Mouse (Mus musculus) CH12.LX (cell line): ENCODE measurements at regions not wholly inside any gene's neighbourhood (a gene's known extent, or its start where the extent isn't known, plus 50 kb on each side); places are given as distances from the start of the nearest gene placed in this dataset.

ENCODE experiments used
- DNase-seq: peaks from one replicate; pipeline ENCODE4 v3.0.0-alpha.2; 2013; ENCODE audit errors: extremely low read depth
- H3K27ac ChIP-seq: 2 replicates; pipeline ENCODE4 v1.5.1; 2012; ENCODE audit warnings: low read depth, mild to moderate bottlenecking, control low read depth, moderate library complexity; ENCODE audit not compliant: insufficient read depth
- H3K27me3 ChIP-seq: replicated peaks from 2 replicates; pipeline ENCODE3; 2012; ENCODE audit warnings: inconsistent platforms
- H3K36me3 ChIP-seq, 2 experiments: replicated peaks in 1 of 2; 2 replicates each; pipeline versions ENCODE3 to v1.6.1; 2012; ENCODE audit warnings: inconsistent platforms in 1 of 2, low read length in 1 of 2, mild to moderate bottlenecking in 1 of 2, mixed read lengths in 1 of 2, moderate library complexity in 1 of 2; ENCODE audit not compliant: control insufficient read depth in 1 of 2, insufficient read depth in 1 of 2
- H3K4me1 ChIP-seq, 2 experiments: 2 replicates each; pipeline ENCODE4 v1.6.1; 2012; ENCODE audit warnings: inconsistent platforms in 1 of 2, moderate library complexity in 1 of 2; ENCODE audit not compliant: insufficient read depth in 2 of 2, control insufficient read depth in 1 of 2
- H3K4me2 ChIP-seq: 2 replicates; pipeline ENCODE4 v1.6.1; 2012; ENCODE audit warnings: low read depth, mild to moderate bottlenecking, control low read depth; ENCODE audit not compliant: poor library complexity, insufficient read depth, severe bottlenecking
- H3K4me3 ChIP-seq, 3 experiments: fragments of 150-350 bp in 1 of 3; sonication (generic) in 1 of 3; replicated peaks in 1 of 3; 2 replicates each; pipeline versions ENCODE3 to v1.5.1; 2011 to 2012; ENCODE audit warnings: low read depth in 2 of 3, low read length in 2 of 3, mild to moderate bottlenecking in 2 of 3, moderate library complexity in 2 of 3, control low read depth in 1 of 3, improper control_type of control experiment in 1 of 3, inconsistent platforms in 1 of 3, mixed read lengths in 1 of 3; ENCODE audit not compliant: poor library complexity in 1 of 3
- H3K79me2 ChIP-seq: replicated peaks from 2 replicates; pipeline ENCODE4 v1.6.1; 2012; ENCODE audit warnings: mild to moderate bottlenecking, moderate library complexity; ENCODE audit not compliant: control insufficient read depth, poor library complexity, insufficient read depth, severe bottlenecking; ENCODE audit errors: extremely low read depth
- H3K9ac ChIP-seq: 2 replicates; pipeline ENCODE4 v1.6.1; 2012; ENCODE audit warnings: low read depth, mild to moderate bottlenecking, control low read depth, moderate library complexity; ENCODE audit not compliant: insufficient read depth
- H3K9me3 ChIP-seq: replicated peaks from 2 replicates; pipeline ENCODE3; 2012; ENCODE audit warnings: low read length, inconsistent platforms, mixed read lengths
- BHLHE40 ChIP-seq: IDR thresholded peaks from 2 replicates; pipeline ENCODE4 v1.6.1; 2011; ENCODE audit warnings: mild to moderate bottlenecking, low read depth, low read length, improper control_type of control experiment
- CHD2 ChIP-seq: IDR thresholded peaks from 2 replicates; pipeline ENCODE4 v1.6.1; 2011; ENCODE audit warnings: low read length, improper control_type of control experiment
- E2F4 ChIP-seq: IDR thresholded peaks from 2 replicates; pipeline ENCODE4 v1.6.1; 2011; ENCODE audit warnings: low read depth, low read length, improper control_type of control experiment; ENCODE audit not compliant: insufficient replicate concordance
- EP300 ChIP-seq: IDR thresholded peaks from 2 replicates; pipeline ENCODE4 v1.6.1; 2011; ENCODE audit warnings: low read length, improper control_type of control experiment
- ETS1 ChIP-seq: conservative IDR thresholded peaks from 2 replicates; pipeline ENCODE4 v1.6.1; 2012; ENCODE audit warnings: low read depth, mild to moderate bottlenecking, inconsistent platforms, low read length, improper control_type of control experiment, moderate library complexity
- GABPA ChIP-seq: IDR thresholded peaks from 2 replicates; pipeline ENCODE4 v1.6.1; 2012; ENCODE audit warnings: low read depth, low read length, improper control_type of control experiment, inconsistent platforms; ENCODE audit not compliant: insufficient replicate concordance
- IRF4 ChIP-seq: IDR thresholded peaks from 2 replicates; pipeline ENCODE4 v1.6.1; 2014; ENCODE audit warnings: low read depth, mild to moderate bottlenecking, inconsistent platforms, low read length, improper control_type of control experiment
- JUN ChIP-seq: IDR thresholded peaks from 2 replicates; pipeline ENCODE4 v1.6.1; 2011; ENCODE audit warnings: low read depth, mild to moderate bottlenecking, low read length, improper control_type of control experiment, moderate library complexity; ENCODE audit not compliant: insufficient read depth
- JUND ChIP-seq: conservative IDR thresholded peaks from 2 replicates; pipeline ENCODE4 v1.6.1; 2011; ENCODE audit warnings: low read depth, low read length, improper control_type of control experiment
- KAT2A ChIP-seq: IDR thresholded peaks from 2 replicates; pipeline ENCODE4 v1.6.1; 2012; ENCODE audit warnings: low read length, improper control_type of control experiment, inconsistent platforms; ENCODE audit not compliant: insufficient replicate concordance
- MAX ChIP-seq: IDR thresholded peaks from 2 replicates; pipeline ENCODE4 v1.6.1; 2011; ENCODE audit warnings: low read length, improper control_type of control experiment
- MAZ ChIP-seq: IDR thresholded peaks from 2 replicates; pipeline ENCODE4 v1.6.1; 2012; ENCODE audit warnings: low read depth, mild to moderate bottlenecking, inconsistent platforms, low read length, improper control_type of control experiment, moderate library complexity
- MYC ChIP-seq: IDR thresholded peaks from 2 replicates; pipeline ENCODE4 v1.6.1; 2011; ENCODE audit warnings: low read depth, mild to moderate bottlenecking, improper control_type of control experiment, low read length
- NRF1 ChIP-seq: IDR thresholded peaks from 2 replicates; pipeline ENCODE4 v1.6.1; 2014; ENCODE audit warnings: low read depth, mild to moderate bottlenecking, inconsistent platforms, low read length, improper control_type of control experiment, moderate library complexity
- PAX5 ChIP-seq: IDR thresholded peaks from 2 replicates; pipeline ENCODE4 v1.6.1; 2012; ENCODE audit warnings: low read length, inconsistent platforms, mixed read lengths
- POLR2A ChIP-seq: IDR thresholded peaks from 2 replicates; pipeline ENCODE4 v1.6.1; 2011; ENCODE audit warnings: low read depth, mild to moderate bottlenecking, improper control_type of control experiment, low read length
- RCOR1 ChIP-seq: conservative IDR thresholded peaks from 2 replicates; pipeline ENCODE4 v1.6.1; 2012; ENCODE audit warnings: low read depth, mild to moderate bottlenecking, inconsistent platforms, low read length, improper control_type of control experiment
- SIN3A ChIP-seq: IDR thresholded peaks from 2 replicates; pipeline ENCODE4 v1.6.1; 2012; ENCODE audit warnings: low read length, improper control_type of control experiment, inconsistent platforms
- TBP ChIP-seq: conservative IDR thresholded peaks from 2 replicates; pipeline ENCODE4 v1.6.1; 2011; ENCODE audit warnings: low read depth, low read length, improper control_type of control experiment
- ZC3H11A ChIP-seq: IDR thresholded peaks from 2 replicates; pipeline ENCODE4 v1.6.1; 2012; ENCODE audit warnings: low read depth, mild to moderate bottlenecking, inconsistent platforms, low read length, improper control_type of control experiment
- ZMIZ1 ChIP-seq: IDR thresholded peaks from 2 replicates; pipeline ENCODE4 v1.6.1; 2012; ENCODE audit warnings: low read depth, mild to moderate bottlenecking, inconsistent platforms, low read length, improper control_type of control experiment
- ZNF384 ChIP-seq: IDR thresholded peaks from 2 replicates; pipeline ENCODE4 v1.6.1; 2012; ENCODE audit warnings: low read depth, low read length, improper control_type of control experiment, inconsistent platforms
- dilution Hi-C: fragments of 300-500 bp; cut with MboI; formaldehyde crosslinking; loops from 2 replicates; pipeline ENCODE4 v1.14.3; 2020; ENCODE audit warnings: low sequenced_read_pairs; ENCODE audit not compliant: extremely low pct_unique_long_range_greater_than_20kb, extremely low pct_ligation_motif_present
- in situ Hi-C: fragments of 300-500 bp; cut with MboI; formaldehyde crosslinking; loops from 3 replicates; pipeline ENCODE4 v1.14.3; 2019; ENCODE audit warnings: low sequenced_read_pairs, low pct_ligation_motif_present, low pct_unique_long_range_greater_than_20kb, mixed read lengths

DNA sequence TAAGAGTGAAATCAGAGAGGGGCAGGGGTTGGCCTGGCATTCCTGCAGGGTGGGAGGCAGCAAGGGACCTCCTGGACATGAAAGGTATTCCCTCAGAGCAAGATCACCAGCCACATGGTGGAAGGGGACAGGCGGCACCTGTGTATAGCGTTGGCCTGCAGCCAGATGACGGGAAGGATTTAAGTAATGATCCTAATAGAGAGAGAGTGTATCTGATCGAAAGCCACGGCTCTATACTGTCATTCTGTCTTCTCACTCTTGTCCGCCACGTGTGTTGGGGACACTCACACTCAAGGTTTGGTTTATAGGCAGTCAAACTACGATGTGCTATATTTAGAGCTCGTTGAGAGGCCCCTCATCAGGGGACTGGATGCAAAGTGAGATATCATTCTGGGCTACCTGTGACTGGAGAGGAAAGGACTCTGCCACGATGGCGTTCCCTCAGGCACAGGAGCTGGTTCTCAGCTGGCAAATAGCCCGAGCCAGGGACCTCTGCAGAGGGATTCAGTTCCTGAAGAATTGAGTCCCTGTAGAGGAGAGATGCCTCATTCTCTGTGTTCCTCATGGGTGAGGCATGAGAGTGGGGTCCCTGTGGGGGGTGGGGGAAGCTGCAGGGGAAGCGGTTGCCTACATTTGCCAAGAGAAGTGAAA lies 62.9 kb upstream of the Cnih3 start:
- no peaks in the 10 kb centered on the region for H3K79me2 ChIP-seq
- H3K9ac ChIP-seq = no peak overlapping the region
- H3K27me3 ChIP-seq = no peaks in the 10 kb centered on the region
- H3K27ac ChIP-seq = no peak overlapping the region
- no peak overlapping the region for H3K4me2 ChIP-seq
- H3K4me3 ChIP-seq = no peak overlapping the region
- H3K4me1 ChIP-seq = 0 out of 4 replicates have a peak, but pooled peaks cover 2 to 3% of the 10 kb centered on the region in 2 experiments
- no peaks in the 10 kb centered on the region for H3K9me3 ChIP-seq
- no peak for DNase-seq
- H3K36me3 ChIP-seq = no peaks in the 10 kb centered on the region
- TF ChIP-seq CHD2 (no peak), MAZ (no peak), SIN3A (no peak), ZNF384 (no peak), NRF1 (no peak), ETS1 (no peak), E2F4 (no peak), EP300 (no peak), JUN (no peak), JUND (no peak), MAX (no peak), MYC (no peak)
- in situ Hi-C loops (loop anchor here (25.0 kb wide), 1 partner anchor 248 kb away; no protein-coding TSS in a partner anchor), dilution Hi-C loops (no loop called here)

DNA sequence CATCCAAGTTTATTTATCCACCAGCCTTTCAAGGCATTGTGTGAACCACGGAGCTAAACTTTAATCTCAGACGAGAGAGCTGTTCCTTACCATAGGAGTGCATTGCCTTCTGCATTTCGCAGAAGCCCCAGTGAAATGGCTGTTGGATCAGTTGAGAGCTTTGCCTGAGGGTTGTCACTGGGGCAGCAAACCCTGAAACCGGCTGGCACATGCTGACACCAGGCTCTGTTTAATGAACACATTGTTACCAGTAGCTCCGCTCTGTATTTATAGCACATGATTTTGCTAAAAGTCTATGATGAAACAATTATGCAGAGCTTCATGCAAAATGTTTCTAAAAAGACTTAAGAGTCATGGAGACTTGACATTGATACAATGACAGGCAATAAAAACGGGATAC lies 61.2 kb upstream of the Cnih3 start:
- Histone ChIP-seq H3K9ac (no peak overlapping the region), H3K27me3 (no peaks in the 10 kb centered on the region), H3K27ac (no peak overlapping the region), H3K4me1 (0 out of 4 replicates have a peak, but pooled peaks cover 0 to 3% of the 10 kb centered on the region in 2 experiments), H3K9me3 (no peaks in the 10 kb centered on the region), H3K36me3 (no peaks in the 10 kb centered on the region), H3K4me2 (no peak overlapping the region), H3K4me3 (no peak overlapping the region), H3K79me2 (no peaks in the 10 kb centered on the region)
- no peak for DNase-seq
- dilution Hi-C loops = no loop called here
- TF ChIP-seq IRF4 = no peak
- no peak for TF ChIP-seq RCOR1
- no peak for TF ChIP-seq KAT2A
- TF ChIP-seq BHLHE40 = no peak
- TF ChIP-seq POLR2A = no peak
- no peak for TF ChIP-seq ZNF384
- TF ChIP-seq SIN3A = no peak
- no peak for TF ChIP-seq ZMIZ1
- no peak for TF ChIP-seq ZC3H11A
- no peak for TF ChIP-seq GABPA
- TF ChIP-seq TBP = no peak
- no peak for TF ChIP-seq PAX5
- in situ Hi-C loops = loop anchor here (25.0 kb wide), 1 partner anchor 246 kb away; no protein-coding TSS in a partner anchor
